Mouse (Mus musculus) liver, embryonic 14.5 days (tissue): ENCODE measurements around the gene Ttll3.

Experiments
- CTCF ChIP-seq: IDR thresholded peaks from 2 replicates; pipeline ENCODE4 v1.5.1; 2016; ENCODE audit warnings: antibody characterized with exemption, low read depth, control low read depth
- EP300 ChIP-seq: IDR thresholded peaks from 2 replicates; pipeline ENCODE4 v1.6.1; 2016; ENCODE audit warnings: antibody characterized with exemption, low read depth

DNA sequence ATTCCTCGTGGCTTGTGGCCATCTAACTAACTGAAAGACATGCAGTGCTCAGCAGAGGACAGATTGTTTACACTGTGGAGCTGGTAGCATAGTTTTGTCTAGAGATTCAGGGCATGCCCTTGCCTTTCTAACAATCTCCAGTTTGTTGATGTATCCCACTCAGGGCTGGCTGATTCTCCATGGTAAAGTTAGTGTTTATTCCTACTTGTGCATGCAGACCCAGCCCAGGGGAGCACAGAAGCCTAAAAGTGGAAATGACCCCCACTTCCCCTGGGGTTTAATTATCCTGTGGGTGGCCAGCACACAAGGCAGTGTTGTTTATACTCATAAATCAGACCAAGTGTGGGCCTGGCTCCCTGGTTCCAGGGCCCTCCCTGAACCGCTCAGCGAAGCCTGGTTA is 3.0 kb upstream of the Ttll3 start:
- TF ChIP-seq CTCF (no peak), EP300 (no peak)
